Comparison of ENCODE assay signal across 8 mouse cellular contexts in the genomic region with DNA sequence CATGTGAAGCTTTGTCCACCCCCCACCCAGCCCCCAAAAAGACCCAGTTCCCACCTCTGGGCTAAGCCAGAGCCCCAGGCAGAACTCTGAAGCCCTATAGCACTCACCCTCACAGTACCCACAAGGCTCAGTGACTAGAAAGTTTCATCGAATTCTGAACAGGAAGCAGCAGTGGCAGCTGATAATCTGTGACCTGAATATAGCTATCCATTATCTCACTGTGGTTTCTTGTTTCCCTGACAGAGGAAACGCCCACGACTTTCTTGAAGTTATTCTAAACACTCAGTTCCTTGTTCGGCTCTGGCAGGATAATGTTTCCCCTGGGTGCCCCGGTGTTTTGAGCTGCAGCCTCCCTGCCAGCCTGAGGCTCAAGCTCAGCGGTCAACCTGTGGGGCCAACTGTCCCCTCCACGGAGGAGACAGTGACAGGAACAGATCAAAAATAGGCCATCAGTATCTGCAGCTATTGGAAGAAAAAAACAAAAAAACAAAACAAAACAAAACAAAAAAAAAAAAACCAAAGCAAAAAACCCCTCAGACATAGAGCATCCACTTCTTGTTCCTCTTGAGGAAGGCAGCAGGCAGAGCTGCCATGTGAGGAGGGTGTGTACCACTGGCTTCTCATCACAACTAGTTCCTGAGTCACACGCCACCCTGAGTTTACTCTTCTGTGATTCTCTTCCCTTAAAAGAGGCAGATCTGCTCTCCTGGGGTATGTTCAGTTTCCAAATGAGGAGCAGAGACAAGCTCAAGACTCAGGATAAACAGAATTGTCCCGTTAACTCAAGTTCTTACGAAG. TPM values are rescaled to one million over a fixed set of nuclear protein-coding genes. Genes with fewer than 3 reads are reported as not detected.
DNase-seq lines count a peak whose midpoint lies in the region; ATAC-seq and TF ChIP-seq lines count a peak whose summit lies in the region.

No protein-coding gene starts in this region.

- H3K27ac ChIP-seq in limb, embryonic 14.5 days (replicated peaks; ENCODE audit: low read depth, low read length) = no peak overlapping the region

- no peaks in the 10 kb centered on the region for H3K36me3 ChIP-seq in limb, embryonic 14.5 days (ENCODE audit: control insufficient read depth, insufficient read depth, low read length)

- no peaks in the 10 kb centered on the region for H3K9me3 ChIP-seq in limb, embryonic 14.5 days (ENCODE audit: control insufficient read depth, low read length)

- TF ChIP-seq POLR2A in limb, embryonic 14.5 days (IDR thresholded peaks at IDR 0.05; ENCODE audit: borderline replicate concordance, extremely low read depth, insufficient read depth, insufficient read length) = no peak

- no peaks in the 10 kb centered on the region for H3K27me3 ChIP-seq in limb, embryonic 14.5 days (ENCODE audit: control insufficient read depth, insufficient read depth, low read length)

- H3K4me3 ChIP-seq in limb, embryonic 14.5 days (replicated peaks; ENCODE audit: low read length) = no peak overlapping the region

- 37% methylated on average over 10 of the region's 10 CpGs for WGBS in limb, embryonic 14.5 days

- peaks cover 20% of the 10 kb centered on the region for H3K4me1 ChIP-seq in limb, embryonic 14.5 days (ENCODE audit: control insufficient read depth, insufficient read depth, low read length)

- DNase-seq in adrenal gland, adult (ENCODE audit: inconsistent age in 2 of 2, low spot score in 1 of 2) = peak; percentile 27 to 58
- DNase-seq in adrenal gland, adult 8-10 months = no peak
- DNase-seq in MEL-GATA-1-ER (ENCODE audit: extremely low read depth, low read depth) = peak; percentile 98
- DNase-seq in heart, adult 8-10 months (ENCODE audit: low spot score) = peak; percentile 62
- DNase-seq in limb, embryonic 14.5 days (ENCODE audit: low spot score) = peak; percentile 52
- DNase-seq in naive thymus-derived CD4-positive, alpha-beta T cell, adult 2 months (ENCODE audit: low read depth) = peak; percentile 85
- no peak for DNase-seq in right cerebral cortex, postnatal 14 days
- no peak for DNase-seq in cerebellum, adult 9-10 months

- no peak overlapping the region for H3K9ac ChIP-seq in limb, embryonic 14.5 days (ENCODE audit: low read depth, low read length, severe bottlenecking)

- no peak overlapping the region for H3K4me2 ChIP-seq in limb, embryonic 14.5 days (replicated peaks; ENCODE audit: low read depth, low read length, severe bottlenecking)

- ATAC-seq in limb, embryonic 14.5 days (ENCODE audit: low FRiP score, low read depth) = no peak

RNA-seq across cellular contexts. Expression of a gene that starts 43.9 kb away (rescaled TPM):
- 100 to 1,000 TPM in 2 of 4 experiments, 10 to 100 TPM in 2; 78.2 to 176 (median 131) TPM for total RNA-seq in adrenal gland, adult 8-10 months (2022)
- 100 to 1,000 TPM in 3 of 4 experiments, 10 to 100 TPM in 1; 91.8 to 108 (median 105) TPM for total RNA-seq in heart, adult 8-10 months (2022)
- 67.4 and 69.9 TPM in 2 replicates for polyA plus RNA-seq in limb, embryonic 14.5 days (2012; rRNA removed)
- polyA plus RNA-seq in limb, embryonic 14.5 days (2014; fragmentation: Nextera tagmentation; extraction: Ambion mirVana) = 62.4 and 64.1 TPM in 2 replicates

RNA-seq across cellular contexts. Expression of a gene that starts 48.8 kb away (rescaled TPM):
- 10 to 100 TPM; 22.1 to 48.3 (median 35.9) TPM for total RNA-seq in adrenal gland, adult 8-10 months (2022)
- 1 to 10 TPM; 4.9 to 7.7 (median 5.6) TPM for total RNA-seq in heart, adult 8-10 months (2022)
- polyA plus RNA-seq in limb, embryonic 14.5 days (2012; rRNA removed) = 8.3 and 9.1 TPM in 2 replicates
- polyA plus RNA-seq in limb, embryonic 14.5 days (2014; fragmentation: Nextera tagmentation; extraction: Ambion mirVana) = 3.1 and 3.4 TPM in 2 replicates

Comparison
In these comparisons a context has a peak if more than half of its experiments do, and no peak if none do; other contexts are left out.
1. DNase-seq: peak in adrenal gland, adult (2 of 2), MEL-GATA-1-ER (single experiment), heart, adult 8-10 months (single experiment), limb, embryonic 14.5 days (single experiment) and naive thymus-derived CD4-positive, alpha-beta T cell, adult 2 months (single experiment); none in adrenal gland, adult 8-10 months (single experiment), right cerebral cortex, postnatal 14 days (single experiment) and cerebellum, adult 9-10 months (single experiment).